Mouse (Mus musculus) kidney, postnatal 14 days (tissue): ENCODE measurements at regions not wholly inside any gene's neighbourhood (a gene's known extent, or its start where the extent isn't known, plus 50 kb on each side); places are given as distances from the start of the nearest gene placed in this dataset.
"Not testable (repeated sequence)": the region's sequence is repeated elsewhere in the genome, so short reads cannot be mapped to it uniquely, and the experiment has no call there.

ENCODE experiments used
- DNase-seq: peaks from one replicate; pipeline ENCODE4 v3.0.0; 2022; ENCODE audit warnings: mixed read lengths

DNA sequence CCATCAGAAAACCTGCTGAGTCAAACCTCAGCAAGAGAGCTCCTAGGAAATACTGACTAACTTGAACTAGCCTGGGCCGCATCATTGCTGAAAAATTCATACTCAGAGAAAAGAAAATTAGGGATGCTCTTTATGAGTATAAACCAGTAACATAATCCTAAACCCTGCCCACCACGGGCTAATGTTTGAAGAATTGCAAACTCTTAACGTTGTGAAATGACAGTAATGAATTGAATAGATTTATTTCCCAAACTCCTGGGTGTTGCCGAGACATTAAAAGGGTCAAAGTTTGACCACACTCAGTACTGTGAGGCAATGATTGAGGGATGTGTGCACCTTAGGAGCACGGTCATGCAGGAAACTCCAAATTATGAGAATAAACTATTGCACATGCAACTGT is 125.3 kb downstream of the Gipc2 start:
- DNase-seq: no peak

DNA sequence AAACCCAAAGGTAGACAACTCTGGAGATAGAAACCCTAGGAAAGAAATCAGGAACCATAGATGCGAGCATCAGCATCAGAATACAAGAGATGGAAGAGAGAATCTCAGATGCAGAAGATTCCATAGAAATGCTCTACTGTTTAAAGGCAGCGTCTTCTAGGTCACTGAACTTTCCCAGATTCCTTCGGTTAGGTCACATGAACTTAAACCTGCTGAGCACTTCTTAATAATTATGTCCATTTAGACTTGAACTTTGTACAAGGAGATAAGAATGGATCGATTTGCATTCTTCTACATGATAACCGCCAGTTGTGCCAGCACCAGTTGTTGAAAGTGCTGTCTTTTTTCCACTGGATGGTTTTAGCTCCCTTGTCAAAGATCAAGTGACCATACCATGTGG is 129.2 kb downstream of the Gipc2 start:
- DNase-seq: not testable (repeated sequence)

DNA sequence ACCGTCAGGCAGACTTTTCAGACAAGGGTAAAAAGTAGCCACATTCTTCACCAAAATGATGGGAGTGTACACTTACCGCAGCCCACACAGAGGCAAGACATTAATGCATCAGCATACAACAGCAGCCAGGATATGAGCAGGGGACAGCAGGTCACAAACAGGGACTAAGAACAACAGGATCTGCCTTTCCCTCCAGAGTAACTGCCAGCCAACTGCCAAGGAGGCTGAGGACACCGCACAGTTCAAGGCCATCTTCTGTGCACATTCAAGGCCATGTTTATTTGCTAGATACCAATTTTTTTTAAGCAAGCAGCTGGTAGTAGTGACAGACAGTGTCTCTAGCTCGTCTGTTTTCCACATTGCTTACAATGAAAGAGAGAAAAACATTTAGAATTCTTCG is 130.6 kb downstream of the Gipc2 start:
- no peak for DNase-seq

- DNase-seq: no peak
Measured at GRCm38 (mm10) chr3:152034686-152035085, 131.3 kb downstream of the Gipc2 start.

- DNase-seq: no peak
Measured at GRCm38 (mm10) chr3:152034221-152034620, 131.8 kb downstream of the Gipc2 start.

DNA sequence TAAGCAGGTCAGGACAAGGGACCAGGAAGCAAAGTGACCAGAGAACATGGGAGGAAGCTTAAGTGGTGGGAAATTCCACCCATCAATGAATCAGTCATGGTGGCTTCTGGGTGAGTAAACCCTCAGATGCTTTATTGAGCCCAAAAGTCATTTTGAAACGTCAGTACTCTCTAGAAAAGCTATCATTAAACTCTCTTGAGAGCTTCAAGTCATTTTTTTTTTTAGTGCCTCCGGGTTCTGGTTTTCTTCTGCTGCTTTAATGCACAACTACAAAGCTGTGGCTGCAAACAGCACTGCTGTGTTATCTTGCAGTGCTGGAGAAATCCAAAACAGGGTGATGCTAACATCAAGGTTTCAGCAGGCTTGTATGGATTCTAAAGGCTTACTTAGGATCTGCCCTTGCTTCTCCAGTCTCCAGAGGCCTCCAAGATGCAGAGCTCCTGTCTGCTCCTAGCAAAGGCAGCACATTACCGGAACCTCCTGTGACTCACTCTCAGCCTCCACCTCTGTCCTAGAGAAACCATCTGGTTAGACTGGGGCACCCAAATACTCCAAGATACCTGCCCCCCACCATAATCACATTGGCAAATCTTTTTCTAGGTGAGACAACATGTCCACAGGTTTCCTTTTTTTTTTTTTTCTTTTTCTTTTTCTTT is 133.2 kb downstream of the Gipc2 start:
- no peak for DNase-seq

GRCm38 (mm10) chr3:152028695-152029094 is 137.3 kb downstream of the Gipc2 start:
- no peak for DNase-seq

DNA sequence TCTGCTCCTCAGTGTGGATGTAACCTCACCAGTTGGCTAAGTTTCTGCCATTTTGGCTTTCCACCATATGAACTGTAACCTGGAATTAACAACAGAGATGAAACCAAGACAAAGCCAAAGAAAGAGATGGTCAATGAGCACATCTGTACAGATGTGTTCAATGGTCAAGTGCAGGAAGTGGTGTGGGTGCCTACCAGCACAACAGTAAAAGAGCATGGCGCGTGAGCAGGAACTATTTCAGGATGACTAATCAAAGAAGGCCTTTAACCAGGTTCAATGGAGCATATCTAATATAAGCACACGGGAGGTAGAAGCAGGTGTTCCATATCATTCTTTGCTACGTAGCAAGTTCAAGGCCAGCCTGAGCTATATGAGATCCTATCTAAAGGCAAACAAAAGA is 140.0 kb downstream of the Gipc2 start:
- DNase-seq: no peak

GRCm38 (mm10) chr3:152025122-152025521 is 140.9 kb downstream of the Gipc2 start:
- DNase-seq: no peak

GRCm38 (mm10) chr3:152006747-152007146 is 159.3 kb downstream of the Gipc2 start:
- no peak for DNase-seq

- no peak for DNase-seq
Measured at GRCm38 (mm10) chr3:152005366-152006025, 160.5 kb downstream of the Gipc2 start.

GRCm38 (mm10) chr3:152004411-152004955 is 161.5 kb downstream of the Gipc2 start:
- DNase-seq: no peak

- DNase-seq: no peak
Measured at GRCm38 (mm10) chr3:151997534-151998107, 160.2 kb upstream of the Ptgfr start.

- DNase-seq: no peak
Measured at GRCm38 (mm10) chr3:151997111-151997510, 159.7 kb upstream of the Ptgfr start.

DNA sequence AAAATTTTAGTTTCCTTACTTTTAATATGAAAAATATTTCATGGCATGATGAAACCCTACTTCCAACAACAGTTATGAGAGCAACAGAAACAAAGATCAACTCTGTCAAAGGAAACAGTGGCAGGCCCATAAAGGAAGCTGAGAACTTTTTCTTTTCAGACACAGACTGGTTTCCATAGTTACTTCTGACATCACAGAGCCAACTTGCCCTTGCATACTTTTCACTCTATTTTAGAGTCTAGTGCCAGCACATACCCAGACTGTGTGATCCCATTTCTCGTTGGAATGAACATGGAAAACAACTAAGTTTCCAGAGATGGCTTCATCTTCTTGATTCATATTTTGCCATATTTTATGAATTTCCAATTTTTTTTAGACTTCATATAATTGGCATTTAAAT is 150.8 kb upstream of the Ptgfr start:
- no peak for DNase-seq

- DNase-seq: no peak
Measured at GRCm38 (mm10) chr3:151978136-151978535, 140.7 kb upstream of the Ptgfr start.

GRCm38 (mm10) chr3:151977651-151978050 is 140.2 kb upstream of the Ptgfr start:
- no peak for DNase-seq

- no peak for DNase-seq
Measured at GRCm38 (mm10) chr3:151949865-151950264, 112.4 kb upstream of the Ptgfr start.

- no peak for DNase-seq
Measured at GRCm38 (mm10) chr3:151948015-151948645, 110.7 kb upstream of the Ptgfr start.

- DNase-seq: no peak
Measured at GRCm38 (mm10) chr3:151945916-151946315, 108.5 kb upstream of the Ptgfr start.

GRCm38 (mm10) chr3:151943542-151943941 is 106.1 kb upstream of the Ptgfr start:
- DNase-seq: no peak

- DNase-seq: no peak
Measured at GRCm38 (mm10) chr3:151938472-151939029, 101.1 kb upstream of the Ptgfr start.

DNA sequence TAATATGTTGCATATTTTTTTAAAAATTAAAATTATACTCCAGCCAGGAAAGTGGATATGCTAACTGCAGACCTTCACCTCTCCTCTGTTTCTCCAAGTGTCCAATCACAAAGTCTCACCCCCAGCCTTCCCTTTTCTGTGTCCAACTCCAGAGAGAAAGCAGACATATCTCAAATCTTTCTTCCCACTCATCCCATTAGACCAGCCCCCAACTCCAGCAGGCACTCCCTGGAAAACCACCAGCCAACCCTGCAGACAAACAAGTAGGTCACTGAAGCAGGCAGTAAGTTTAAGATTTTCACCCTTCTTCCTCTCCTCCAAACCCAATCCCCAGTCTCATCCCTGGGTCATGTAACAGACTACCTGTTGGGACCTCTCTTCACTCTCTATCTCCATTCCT is 94.2 kb upstream of the Ptgfr start:
- DNase-seq: no peak
